Mouse (Mus musculus) heart, postnatal 0 days (tissue): ENCODE results near the gene Map3k4. TPM values are rescaled to one million over a fixed set of nuclear protein-coding genes. Genes with fewer than 3 reads are reported as not detected.

ENCODE experiments used
- ATAC-seq: fragments of 200-750 bp; cut with Nextera tagmentation; 2 replicates; pipeline ENCODE4 v1.8.0; 2017; ENCODE audit warnings: low read depth, moderate number of reproducible peaks, moderate library complexity; ENCODE audit not compliant: insufficient read depth
- DNase-seq: peaks from one replicate; pipeline ENCODE4 v3.0.0-alpha.2; 2016; ENCODE audit warnings: low spot score
- H3K27ac ChIP-seq: fragments of 300-500 bp; sonication (generic); 2 replicates; pipeline ENCODE4 v1.5.1; 2014; ENCODE audit warnings: low read depth, mild to moderate bottlenecking
- H3K27me3 ChIP-seq: fragments of 300-500 bp; sonication (generic); 2 replicates; pipeline ENCODE4 v1.6.1; 2014; ENCODE audit warnings: low read length, mixed read lengths; ENCODE audit not compliant: control insufficient read depth, insufficient read depth
- H3K36me3 ChIP-seq: fragments of 300-500 bp; sonication (generic); replicated peaks from 2 replicates; pipeline ENCODE4 v1.6.1; 2014; ENCODE audit warnings: low read length, mixed read lengths; ENCODE audit not compliant: control insufficient read depth, insufficient read depth
- H3K4me1 ChIP-seq: fragments of 300-500 bp; sonication (generic); 2 replicates; pipeline ENCODE4 v1.6.1; 2014; ENCODE audit warnings: antibody characterized with exemption; ENCODE audit not compliant: control insufficient read depth, insufficient read depth
- H3K4me2 ChIP-seq: fragments of 300-500 bp; sonication (generic); 2 replicates; pipeline ENCODE4 v1.6.1; 2014; ENCODE audit warnings: low read depth, mild to moderate bottlenecking, low read length, moderate library complexity
- H3K4me3 ChIP-seq: fragments of 300-500 bp; sonication (generic); 2 replicates; pipeline ENCODE4 v1.5.1; 2014; ENCODE audit warnings: low read depth, low read length
- H3K9ac ChIP-seq: fragments of 300-500 bp; sonication (generic); replicated peaks from 2 replicates; pipeline ENCODE4 v1.6.1; 2014; ENCODE audit warnings: low read depth, low read length, mixed read lengths
- H3K9me3 ChIP-seq: fragments of 300-500 bp; sonication (generic); replicated peaks from 2 replicates; pipeline ENCODE4 v1.6.1; 2016; ENCODE audit warnings: low read length; ENCODE audit not compliant: control insufficient read depth
- CTCF ChIP-seq: IDR thresholded peaks from 2 replicates; pipeline ENCODE4 v1.5.1; 2016; ENCODE audit warnings: antibody characterized with exemption, control low read depth, low read depth
- EP300 ChIP-seq: IDR thresholded peaks from 2 replicates; pipeline ENCODE4 v1.6.1; 2016; ENCODE audit warnings: antibody characterized with exemption, low read depth
- WGBS: fragments of 180-500 bp; shearing (Covaris S2); extraction: QIAGEN DNeasy Blood & Tissue Kit; methylation state at CpG from one replicate; pipeline ENCODE4 v1.1.7; 2014; 5-methylcytosine and 5-hydroxymethylcytosine counted together
- polyA plus RNA-seq: library from polyadenylated mRNA; unstranded; fragments of >200 nt; fragmentation: Nextera tagmentation; extraction: Ambion mirVana; gene quantifications from 2 replicates; pipeline ENCODE4 v1.2.1, GENCODE M21; 2015
- total RNA-seq: library from RNA; depleted of rRNA; stranded (reverse); fragments of >200 nt; gene quantifications from 2 replicates; pipeline ENCODE4 v1.2.3, GENCODE M21; 2014; ENCODE audit warnings: low replicate concordance

Map3k4 gene
- total and polyA plus RNA-seq, 2 experiments from 2014 or later, result 25.0 to 36.0 TPM

GRCm38 (mm10) chr17:12205015-12205693 is 113.4 kb downstream of the Map3k4 start:
- ATAC-seq (peak; percentile 22), DNase-seq (no peak)
- 37% methylated on average over 10 of the region's 10 CpGs for WGBS
- Histone ChIP-seq H3K4me1 (peaks cover 16% of the 10 kb centered on the region), H3K27ac (no peak overlapping the region), H3K9ac (no peak overlapping the region), H3K36me3 (no peaks in the 10 kb centered on the region), H3K27me3 (no peaks in the 10 kb centered on the region), H3K4me2 (no peak overlapping the region), H3K4me3 (no peak overlapping the region), H3K9me3 (no peaks in the 10 kb centered on the region)
- TF ChIP-seq CTCF (no peak), EP300 (no peak)

- DNase-seq, result no peak
- no peak overlapping the region for H3K9ac ChIP-seq
- no peak overlapping the region for H3K27ac ChIP-seq
- TF ChIP-seq CTCF (no peak), EP300 (no peak)
- no peaks in the 10 kb centered on the region for H3K36me3 ChIP-seq
- 84% methylated on average over 3 of the region's 3 CpGs for WGBS
- H3K4me3 ChIP-seq, result no peak overlapping the region
- ATAC-seq, result no peak
- no peaks in the 10 kb centered on the region for H3K9me3 ChIP-seq
- H3K4me1 ChIP-seq, result peaks cover 16% of the 10 kb centered on the region
- no peaks in the 10 kb centered on the region for H3K27me3 ChIP-seq
- no peak overlapping the region for H3K4me2 ChIP-seq
Observed at GRCm38 (mm10) chr17:12204689-12205014, 113.9 kb downstream of the Map3k4 start.

GRCm38 (mm10) chr17:12204246-12204645 is 114.3 kb downstream of the Map3k4 start:
- WGBS, result 76% methylated on average over 3 of the region's 3 CpGs
- DNase-seq (no peak), ATAC-seq (no peak)
- Histone ChIP-seq H3K9ac (no peak overlapping the region), H3K27me3 (no peaks in the 10 kb centered on the region), H3K4me3 (no peak overlapping the region), H3K4me1 (peaks cover 16% of the 10 kb centered on the region), H3K9me3 (no peaks in the 10 kb centered on the region), H3K27ac (no peak overlapping the region), H3K36me3 (no peaks in the 10 kb centered on the region), H3K4me2 (no peak overlapping the region)
- TF ChIP-seq EP300, result no peak
- no peak for TF ChIP-seq CTCF

- no peak overlapping the region for H3K27ac ChIP-seq
- peaks cover 16% of the 10 kb centered on the region for H3K4me1 ChIP-seq
- no peak overlapping the region for H3K9ac ChIP-seq
- no peak overlapping the region for H3K4me3 ChIP-seq
- H3K27me3 ChIP-seq, result no peaks in the 10 kb centered on the region
- DNase-seq (peak; percentile 43), ATAC-seq (peak; percentile 49)
- H3K36me3 ChIP-seq, result no peaks in the 10 kb centered on the region
- TF ChIP-seq CTCF (no peak), EP300 (no peak)
- H3K9me3 ChIP-seq, result no peaks in the 10 kb centered on the region
- H3K4me2 ChIP-seq, result 0 out of 2 replicates have a peak overlapping the region, but pooled peaks have one; percentile 18
- WGBS, result 37% methylated on average over 15 of the region's 15 CpGs
Observed at GRCm38 (mm10) chr17:12203414-12203897, 115.1 kb downstream of the Map3k4 start.

- no peak overlapping the region for H3K9ac ChIP-seq
- no peak overlapping the region for H3K4me2 ChIP-seq
- no peak for TF ChIP-seq EP300
- no peak for TF ChIP-seq CTCF
- no peak overlapping the region for H3K4me3 ChIP-seq
- ATAC-seq (no peak), DNase-seq (no peak)
- no peaks in the 10 kb centered on the region for H3K36me3 ChIP-seq
- H3K4me1 ChIP-seq, result peaks cover 12% of the 10 kb centered on the region
- 85% methylated on average over 1 of the region's 1 CpGs for WGBS
- H3K9me3 ChIP-seq, result no peaks in the 10 kb centered on the region
- no peaks in the 10 kb centered on the region for H3K27me3 ChIP-seq
- no peak overlapping the region for H3K27ac ChIP-seq
Observed at GRCm38 (mm10) chr17:12201086-12201485, 117.5 kb downstream of the Map3k4 start.

GRCm38 (mm10) chr17:12199933-12200332 is 118.7 kb downstream of the Map3k4 start:
- Histone ChIP-seq H3K36me3 (no peaks in the 10 kb centered on the region), H3K9ac (no peak overlapping the region), H3K9me3 (no peaks in the 10 kb centered on the region), H3K27me3 (no peaks in the 10 kb centered on the region), H3K27ac (no peak overlapping the region), H3K4me3 (no peak overlapping the region), H3K4me1 (peaks cover under 1% of the 10 kb centered on the region; the same call in 1 of the 2 replicates), H3K4me2 (no peak overlapping the region)
- DNase-seq (no peak), ATAC-seq (no peak)
- WGBS, result 71% methylated on average over 4 of the region's 4 CpGs
- no peak for TF ChIP-seq CTCF
